Mouse (Mus musculus): Measurements from ENCODE around the gene Chchd1.

Gene Chchd1

GRCm38 (mm10) chr14:20702741-20703381, at the start of gene Chchd1:
Chchd1 (plus strand) TSS chr14:20703006.
- DNase-seq (ENCODE audit: low spot score in 2 of 2): peak; percentile 94

DNA sequence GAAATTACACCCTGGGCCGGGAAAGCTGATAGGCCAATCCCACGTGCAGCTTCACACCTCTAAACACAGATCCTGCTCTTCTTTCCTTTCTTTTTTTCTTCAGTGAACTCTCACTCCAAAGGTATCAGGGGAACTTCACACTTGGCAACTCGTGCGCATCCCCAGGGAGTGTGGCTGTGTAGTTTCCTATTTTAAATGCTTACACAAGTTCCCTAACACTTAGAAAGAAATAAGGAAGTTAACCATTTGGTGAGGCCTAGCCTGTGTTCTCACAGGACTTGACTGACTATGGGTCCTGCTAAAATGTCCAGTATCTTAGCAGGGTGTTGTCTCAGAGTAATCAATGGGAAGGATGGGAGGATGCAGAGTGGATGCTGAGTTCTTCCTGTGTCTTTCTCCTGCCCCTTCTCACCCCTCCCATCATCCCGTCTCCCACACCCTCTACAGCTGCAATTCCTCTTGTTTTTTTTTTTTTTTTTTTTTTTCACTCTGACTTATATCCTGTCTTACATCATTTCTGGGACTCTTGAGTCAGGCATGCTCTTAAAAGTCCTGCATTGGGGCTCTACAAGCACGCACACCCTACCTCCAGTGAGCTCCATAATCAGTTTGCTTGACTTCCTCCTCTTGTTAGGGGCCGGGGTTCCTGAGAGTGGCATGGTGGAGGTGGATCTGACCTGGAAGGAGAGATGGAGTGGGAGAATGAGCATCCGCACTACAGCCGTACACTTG, 48.0 kb upstream of the Chchd1 start:
- no peak for DNase-seq (ENCODE audit: low spot score in 2 of 2)

GRCm38 (mm10) chr14:20655731-20656130, 47.1 kb upstream of the Chchd1 start:
- DNase-seq (ENCODE audit: low spot score in 2 of 2): no peak

DNA sequence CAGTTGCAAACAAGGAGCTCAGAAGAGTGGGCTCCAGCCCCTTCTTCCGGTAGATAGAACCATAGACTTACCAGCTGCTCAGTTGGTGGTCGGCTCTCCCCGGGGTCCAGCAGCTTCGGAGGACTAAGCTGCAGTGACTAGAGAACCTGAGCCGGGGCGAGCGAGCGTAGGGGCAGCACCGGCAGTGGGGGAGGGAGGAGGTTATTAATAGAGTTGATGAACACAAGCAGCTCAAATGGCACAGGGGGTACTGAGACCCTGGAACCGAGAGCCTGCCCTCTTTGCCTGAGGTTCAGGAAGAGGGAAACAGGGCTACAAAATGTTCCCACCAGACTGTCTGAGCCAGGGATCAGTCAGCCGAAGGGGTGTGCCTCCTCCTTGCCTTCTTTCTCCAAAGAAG, 46.4 kb upstream of the Chchd1 start, which contains the start of gene Myoz1:
Gene Myoz1 (minus strand): TSS at position 180 of the 400 bp plus-strand sequence.
- DNase-seq (ENCODE audit: low spot score in 2 of 2): no peak

DNA sequence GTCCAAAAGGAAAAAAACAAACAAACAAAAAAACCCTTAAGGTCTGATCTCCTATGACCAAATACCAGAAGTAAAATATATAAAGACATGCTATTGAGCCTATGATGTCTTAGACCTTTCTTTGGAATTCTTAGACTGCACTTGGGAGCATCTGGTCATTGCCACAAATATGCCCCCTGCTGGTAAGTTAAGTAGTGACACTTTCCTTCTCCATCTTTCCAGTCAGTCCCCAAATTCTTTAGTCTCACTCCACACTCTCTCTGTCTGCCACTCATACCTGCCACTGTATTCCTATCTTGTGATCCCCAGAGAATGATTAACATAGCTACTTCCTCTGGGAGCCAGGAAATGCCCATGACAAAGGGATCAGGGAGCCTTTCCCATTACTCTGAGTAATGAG, 44.5 kb upstream of the Chchd1 start:
- peak; percentile 55 to 62 for DNase-seq (ENCODE audit: low spot score in 2 of 2)

DNA sequence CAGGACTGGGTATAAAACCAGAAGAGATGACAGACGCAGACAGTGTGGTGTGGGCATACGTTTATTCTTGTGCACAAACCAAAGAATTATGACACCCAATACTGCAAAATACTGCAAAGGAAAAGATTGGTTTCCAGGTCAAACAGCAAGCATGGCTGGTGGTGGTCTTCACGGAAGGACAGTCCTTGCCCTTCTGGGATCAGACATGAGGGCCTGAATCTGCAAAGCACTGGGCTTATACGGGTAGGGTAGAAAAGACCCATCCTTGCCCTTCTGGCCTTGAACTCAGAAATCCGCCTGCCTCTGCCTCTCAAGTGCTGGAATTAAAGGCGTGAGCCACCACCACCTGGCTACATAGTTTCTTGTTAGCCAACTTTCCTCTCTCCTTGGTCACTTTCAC, 43.9 kb upstream of the Chchd1 start:
- no peak for DNase-seq (ENCODE audit: low spot score in 2 of 2)

DNA sequence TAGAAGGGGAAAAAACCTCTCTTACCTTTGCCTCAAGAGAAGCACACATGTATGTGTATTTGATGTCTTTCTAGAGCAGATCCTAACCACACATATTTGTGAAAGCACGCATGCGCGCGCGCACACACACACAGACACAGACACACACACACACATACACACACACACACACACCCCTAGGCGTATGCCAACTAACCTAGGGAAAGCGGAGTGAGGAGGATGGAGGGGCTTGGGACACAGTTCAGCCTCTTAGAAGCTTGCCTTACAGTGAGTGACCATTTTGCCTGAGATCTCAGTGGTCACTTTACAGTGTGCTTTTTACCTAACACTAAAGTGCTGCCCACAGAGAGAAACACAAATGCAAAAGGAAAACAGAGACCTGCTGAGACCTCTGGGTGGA, 43.1 kb upstream of the Chchd1 start:
- DNase-seq (ENCODE audit: low spot score in 2 of 2): no peak

GRCm38 (mm10) chr14:20660827-20661660, 41.8 kb upstream of the Chchd1 start:
- DNase-seq (ENCODE audit: low spot score in 2 of 2): peak; percentile 95

DNA sequence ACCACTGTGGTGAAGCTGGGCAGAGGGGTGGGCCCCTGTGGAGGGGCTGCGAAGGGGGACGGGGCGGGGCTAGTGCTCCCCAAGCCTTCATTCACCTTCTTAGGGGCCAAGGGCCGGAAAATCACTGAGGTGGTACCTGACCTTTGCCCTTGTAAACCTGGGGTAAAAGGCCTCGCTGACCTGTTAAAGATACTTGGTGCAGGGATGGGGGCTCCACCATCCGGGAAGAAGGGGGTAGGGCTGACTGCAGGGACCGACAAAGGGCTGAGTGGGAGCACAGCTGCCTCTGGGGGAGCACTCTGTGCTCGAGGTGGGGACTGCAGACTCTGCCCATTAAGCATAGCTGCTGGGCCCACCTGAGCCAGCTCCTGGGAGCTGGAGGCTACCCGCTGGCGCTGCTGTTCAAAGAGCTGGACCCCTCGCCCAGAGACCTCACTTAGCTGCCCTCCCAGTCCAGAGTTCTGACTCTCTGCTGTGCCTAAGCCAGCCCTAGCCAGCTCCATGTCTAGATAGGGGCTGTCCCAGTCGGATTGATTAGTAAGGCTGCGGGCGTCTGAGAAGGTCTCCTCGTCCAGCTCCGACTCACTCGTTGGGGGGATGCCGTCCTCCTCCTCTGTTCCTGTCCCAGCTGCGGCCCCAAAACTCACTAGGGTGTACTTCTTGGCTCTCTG, 41.0 kb upstream of the Chchd1 start:
- peak in 1 of 2 experiments; percentile 18 for DNase-seq (ENCODE audit: low spot score in 2 of 2)

DNA sequence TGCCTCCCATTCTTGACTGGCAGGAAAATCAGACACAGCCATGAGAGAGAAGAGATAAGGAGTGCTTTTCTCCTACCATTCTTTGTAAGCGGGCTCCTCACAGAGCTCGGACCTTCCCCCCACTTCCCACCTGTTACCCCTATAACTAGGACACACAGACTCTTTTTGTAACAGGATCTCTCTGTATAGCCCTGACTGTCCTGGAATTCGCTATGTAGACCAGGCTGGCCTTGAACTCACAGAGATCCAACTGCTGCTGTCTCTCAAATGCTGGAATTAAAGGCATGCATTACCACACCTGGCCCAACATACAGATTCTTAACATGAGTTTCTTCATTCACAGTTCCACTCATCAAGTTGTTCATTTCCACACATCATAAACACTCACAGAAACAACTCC, 40.1 kb upstream of the Chchd1 start:
- no peak for DNase-seq (ENCODE audit: low spot score in 2 of 2)

- no peak for DNase-seq (ENCODE audit: low spot score in 2 of 2)
These were observed 39.2 kb upstream of the Chchd1 start for GRCm38 (mm10) chr14:20663601-20664000.

DNA sequence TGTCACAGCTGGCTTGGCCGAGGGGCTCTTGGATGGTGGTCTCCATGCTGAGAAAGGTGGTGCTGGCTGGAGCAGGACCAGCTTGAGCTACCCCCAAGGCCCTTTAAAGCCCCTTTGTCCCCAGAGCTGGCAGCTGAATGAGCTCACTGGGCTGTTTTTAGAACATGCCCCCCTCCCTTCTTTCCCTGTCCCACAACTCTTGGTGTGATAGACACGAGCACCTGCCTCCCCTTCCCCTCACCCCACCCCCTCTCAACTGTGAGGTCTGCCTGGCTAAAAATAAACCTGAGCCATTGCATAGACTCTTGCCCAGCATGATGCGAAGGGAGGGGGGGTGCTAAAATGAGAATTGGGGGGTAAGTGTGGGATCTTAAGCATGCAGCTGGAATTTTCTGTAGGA, 38.4 kb upstream of the Chchd1 start:
- no peak for DNase-seq (ENCODE audit: low spot score in 2 of 2)

GRCm38 (mm10) chr14:20667469-20667868, 35.3 kb upstream of the Chchd1 start:
- DNase-seq (ENCODE audit: low spot score in 2 of 2): no peak

- DNase-seq (ENCODE audit: low spot score in 2 of 2): no peak
These were observed 34.5 kb upstream of the Chchd1 start, which contains the start of gene Synpo2l for GRCm38 (mm10) chr14:20668154-20668810. Synpo2l (minus strand) TSS chr14:20668354.

GRCm38 (mm10) chr14:20672990-20673389, 29.8 kb upstream of the Chchd1 start:
- DNase-seq (ENCODE audit: low spot score in 2 of 2): no peak

DNA sequence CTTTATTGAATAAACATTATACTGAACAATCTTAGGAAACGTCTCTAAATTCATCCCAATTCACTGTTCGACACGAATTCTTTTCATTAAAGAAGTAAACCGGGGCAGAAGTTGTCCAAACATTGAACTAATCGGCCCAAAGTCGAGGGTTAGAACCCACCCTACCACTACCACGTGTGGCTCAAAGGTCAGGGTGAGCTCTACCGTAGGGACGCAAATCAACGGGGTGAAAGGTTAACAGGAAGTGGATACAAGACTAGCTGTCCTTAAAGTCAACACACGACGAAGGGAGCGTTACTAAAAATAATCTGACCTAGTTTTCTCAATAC, 29.1 kb upstream of the Chchd1 start:
- peak; percentile 44 to 67 for DNase-seq (ENCODE audit: low spot score in 2 of 2)

DNA sequence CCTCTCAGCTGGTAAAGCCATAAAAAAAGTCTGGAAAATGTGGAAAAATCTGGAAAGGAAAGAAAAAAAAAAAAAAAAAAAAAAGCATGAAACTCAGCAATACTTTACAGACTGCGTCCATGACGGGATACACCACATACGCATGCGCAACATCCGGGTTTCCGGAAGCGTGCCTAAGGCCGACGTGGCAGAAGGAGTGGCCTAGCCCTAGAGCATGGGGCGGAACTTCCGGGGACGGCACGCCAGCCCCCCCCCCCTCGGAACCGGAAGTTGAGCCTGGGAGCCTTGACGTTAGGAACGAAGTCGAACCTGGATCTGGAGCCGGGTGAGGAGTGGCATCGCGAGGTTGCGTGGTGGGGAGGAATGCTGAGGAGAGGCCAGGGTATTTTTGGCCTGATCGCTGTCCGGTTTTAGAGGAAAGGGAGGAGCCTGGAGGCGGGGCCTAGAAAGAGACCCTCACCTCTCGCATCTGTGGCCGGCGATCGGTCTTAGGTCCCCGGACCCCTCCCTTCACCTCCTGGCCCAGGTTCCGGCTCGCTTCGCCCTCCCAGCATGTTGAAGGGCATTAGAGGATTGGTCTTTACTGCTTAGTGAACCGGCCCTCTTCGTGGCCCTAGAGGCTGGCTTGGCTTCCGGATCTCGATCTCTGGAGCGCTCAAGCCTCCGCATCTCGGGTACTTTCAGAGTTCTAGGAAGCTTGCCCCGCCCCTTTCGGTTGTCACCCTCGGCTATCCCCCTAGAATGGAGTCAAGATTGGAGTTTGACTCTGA, 28.6 kb upstream of the Chchd1 start, which contains the start of gene Sec24c:
Gene Sec24c (plus strand): TSS at position 245 of the 770 bp plus-strand sequence.
- peak; percentile 92 to 99 for DNase-seq (ENCODE audit: low spot score in 2 of 2)

DNA sequence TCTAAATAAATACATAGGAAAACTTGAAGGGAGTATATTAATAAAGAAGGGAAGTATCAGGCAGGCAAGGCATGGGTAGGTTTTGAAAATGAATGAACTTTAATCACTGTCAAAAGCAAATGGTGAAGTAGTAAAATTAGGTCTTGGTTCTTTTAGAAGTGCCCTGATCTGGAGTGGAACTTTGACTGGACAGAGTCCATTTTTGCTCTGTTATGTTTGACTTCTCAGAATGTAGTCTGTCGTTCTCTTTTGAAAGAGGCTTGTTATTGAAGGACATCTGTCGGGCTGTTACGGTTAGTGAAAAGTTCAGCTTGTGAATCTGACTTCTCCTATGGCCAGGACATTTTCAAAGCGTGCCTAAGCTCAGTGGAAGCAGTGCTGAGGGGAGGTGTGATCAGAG, 24.9 kb upstream of the Chchd1 start:
- no peak for DNase-seq (ENCODE audit: low spot score in 2 of 2)

DNA sequence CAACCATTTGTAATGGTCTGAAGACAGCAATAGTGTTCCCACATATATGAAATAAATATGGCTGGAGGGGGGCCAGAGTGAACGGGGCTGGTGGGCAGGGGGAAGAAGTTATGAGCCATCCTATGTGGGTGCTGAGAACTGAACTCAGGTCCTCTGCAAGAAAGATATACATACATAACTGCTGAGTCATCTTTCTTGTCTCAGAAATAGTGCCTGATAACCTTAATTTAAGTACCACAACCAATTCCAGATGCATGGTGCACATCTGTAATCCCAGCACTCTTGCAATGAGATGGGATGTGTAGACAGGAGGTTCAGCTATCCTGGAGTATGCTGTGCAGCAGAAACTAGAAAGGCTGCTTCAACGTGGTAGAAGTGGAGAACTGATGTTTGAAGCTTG, 21.1 kb upstream of the Chchd1 start:
- no peak for DNase-seq (ENCODE audit: low spot score in 2 of 2)

DNA sequence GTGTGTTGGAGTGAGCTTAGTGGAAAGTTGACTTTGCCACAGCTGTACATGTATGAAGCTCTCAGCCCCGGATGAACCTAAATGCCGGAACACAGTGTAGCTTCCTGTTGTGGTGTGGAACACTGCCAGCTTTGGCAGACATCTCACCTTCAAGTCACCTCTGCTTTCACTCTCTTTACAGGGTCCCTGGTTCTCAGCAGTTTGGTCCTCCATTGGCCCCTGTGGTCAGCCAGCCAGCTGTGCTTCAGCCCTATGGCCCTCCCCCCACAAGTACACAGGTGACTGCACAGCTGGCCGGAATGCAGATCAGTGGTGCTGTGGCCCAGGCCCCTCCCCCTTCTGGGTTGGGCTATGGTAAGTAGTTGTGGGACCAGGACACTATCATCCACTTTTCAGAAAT, 20.3 kb upstream of the Chchd1 start:
- no peak for DNase-seq (ENCODE audit: low spot score in 2 of 2)

DNA sequence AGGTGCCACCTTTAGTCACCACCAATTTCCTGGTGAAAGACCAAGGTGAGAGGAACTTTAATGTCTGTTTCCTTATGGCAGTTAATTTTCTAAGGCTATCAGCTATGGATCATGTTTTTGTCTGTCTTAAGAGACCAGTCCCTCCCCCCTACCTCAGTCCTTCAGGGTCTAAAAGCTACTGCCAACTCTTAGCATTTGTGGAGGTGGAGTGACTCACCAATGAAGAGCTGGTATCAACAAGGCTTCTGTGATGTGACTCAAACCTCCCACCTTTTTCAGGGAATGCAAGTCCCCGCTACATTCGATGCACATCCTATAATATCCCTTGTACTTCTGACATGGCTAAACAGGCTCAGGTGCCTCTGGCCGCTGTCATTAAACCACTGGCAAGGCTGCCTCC, 16.2 kb upstream of the Chchd1 start:
- DNase-seq (ENCODE audit: low spot score in 2 of 2): peak; percentile 48
